Mouse (Mus musculus): ENCODE measurements at regions not wholly inside any gene's neighbourhood (a gene's known extent, or its start where the extent isn't known, plus 50 kb on each side); places are given as distances from the start of the nearest gene placed in this dataset.

GRCm38 (mm10) chr4:125809446-125810108 is 214.8 kb upstream of the Csf3r start:
- no peak overlapping the region for H3K4me2 ChIP-seq (ENCODE audit: low read depth, severe bottlenecking)
- ATAC-seq (ENCODE audit: insufficient number of reproducible peaks, low FRiP score, low TSS enrichment, low read depth): no peak
- no peak overlapping the region for H3K9ac ChIP-seq (ENCODE audit: low read length)
- H3K4me3 ChIP-seq (ENCODE audit: low read depth, low read length): no peak overlapping the region
- H3K9me3 ChIP-seq (ENCODE audit: control insufficient read depth, low read length): no peaks in the 10 kb centered on the region
- H3K4me1 ChIP-seq (ENCODE audit: control insufficient read depth, insufficient read depth, low read length): peaks cover 9% of the 10 kb centered on the region
- no peak overlapping the region for H3K27ac ChIP-seq (replicated peaks; ENCODE audit: low read depth, low read length)
- DNase-seq (ENCODE audit: low spot score): peak; percentile 30
- H3K36me3 ChIP-seq (ENCODE audit: control insufficient read depth, insufficient read depth, low read length): no peaks in the 10 kb centered on the region
- WGBS: 9% methylated on average over 9 of the region's 9 CpGs
- no peaks in the 10 kb centered on the region for H3K27me3 ChIP-seq (ENCODE audit: control insufficient read depth, insufficient read depth, low read length)

GRCm38 (mm10) chr4:125810247-125810646 is 214.1 kb upstream of the Csf3r start:
- no peak for ATAC-seq (ENCODE audit: insufficient number of reproducible peaks, low FRiP score, low TSS enrichment, low read depth)
- no peak overlapping the region for H3K27ac ChIP-seq (replicated peaks; ENCODE audit: low read depth, low read length)
- DNase-seq (ENCODE audit: low spot score): peak; percentile 30
- no peaks in the 10 kb centered on the region for H3K27me3 ChIP-seq (ENCODE audit: control insufficient read depth, insufficient read depth, low read length)
- H3K4me2 ChIP-seq (ENCODE audit: low read depth, severe bottlenecking): no peak overlapping the region
- 20% methylated on average over 8 of the region's 8 CpGs for WGBS
- H3K9ac ChIP-seq (ENCODE audit: low read length): no peak overlapping the region
- peaks cover 9% of the 10 kb centered on the region for H3K4me1 ChIP-seq (ENCODE audit: control insufficient read depth, insufficient read depth, low read length)
- no peaks in the 10 kb centered on the region for H3K9me3 ChIP-seq (ENCODE audit: control insufficient read depth, low read length)
- no peak overlapping the region for H3K4me3 ChIP-seq (ENCODE audit: low read depth, low read length)
- H3K36me3 ChIP-seq (ENCODE audit: control insufficient read depth, insufficient read depth, low read length): no peaks in the 10 kb centered on the region

GRCm38 (mm10) chr4:125814311-125814710 is 210.0 kb upstream of the Csf3r start:
- H3K4me1 ChIP-seq (ENCODE audit: control insufficient read depth, insufficient read depth, low read length): peaks cover 7% of the 10 kb centered on the region
- H3K4me2 ChIP-seq (ENCODE audit: low read depth, severe bottlenecking): no peak overlapping the region
- no peak for ATAC-seq (ENCODE audit: insufficient number of reproducible peaks, low FRiP score, low TSS enrichment, low read depth)
- no peak overlapping the region for H3K9ac ChIP-seq (ENCODE audit: low read length)
- no peak overlapping the region for H3K4me3 ChIP-seq (ENCODE audit: low read depth, low read length)
- 80% methylated on average over 12 of the region's 12 CpGs for WGBS
- DNase-seq (ENCODE audit: low spot score): no peak
- H3K27me3 ChIP-seq (ENCODE audit: control insufficient read depth, insufficient read depth, low read length): peaks cover 3% of the 10 kb centered on the region; the same call in 1 of the 2 replicates
- H3K36me3 ChIP-seq (ENCODE audit: control insufficient read depth, insufficient read depth, low read length): no peaks in the 10 kb centered on the region
- no peak overlapping the region for H3K27ac ChIP-seq (replicated peaks; ENCODE audit: low read depth, low read length)
- no peaks in the 10 kb centered on the region for H3K9me3 ChIP-seq (ENCODE audit: control insufficient read depth, low read length)

DNA sequence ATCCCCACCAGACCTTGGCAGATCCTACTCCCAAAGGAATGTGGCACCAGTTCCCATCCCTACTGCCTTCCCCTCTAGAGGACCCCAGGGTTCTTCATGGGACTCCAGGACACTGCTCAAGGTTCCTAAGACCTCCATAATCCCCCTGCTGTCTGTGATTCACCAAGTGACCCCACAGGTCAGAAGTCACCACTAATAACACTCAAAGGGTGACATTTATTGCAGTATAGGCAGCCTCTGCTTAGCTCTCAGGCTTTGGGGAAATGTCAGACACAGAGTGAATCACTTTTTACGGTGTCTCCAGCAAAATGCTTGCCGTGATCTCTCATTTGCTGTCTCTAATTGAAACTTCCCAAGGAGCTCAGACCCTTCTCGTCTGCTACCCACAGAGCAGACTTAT is 209.1 kb upstream of the Csf3r start:
- Histone ChIP-seq H3K36me3 (ENCODE audit: control insufficient read depth, insufficient read depth, low read length) (no peaks in the 10 kb centered on the region), H3K27me3 (ENCODE audit: control insufficient read depth, insufficient read depth, low read length) (peaks cover 3% of the 10 kb centered on the region; the same call in 1 of the 2 replicates), H3K27ac (replicated peaks; ENCODE audit: low read depth, low read length) (no peak overlapping the region), H3K9me3 (ENCODE audit: control insufficient read depth, low read length) (no peaks in the 10 kb centered on the region), H3K4me3 (ENCODE audit: low read depth, low read length) (no peak overlapping the region), H3K9ac (ENCODE audit: low read length) (no peak overlapping the region), H3K4me2 (ENCODE audit: low read depth, severe bottlenecking) (no peak overlapping the region), H3K4me1 (ENCODE audit: control insufficient read depth, insufficient read depth, low read length) (peaks cover 3% of the 10 kb centered on the region)
- no peak for ATAC-seq (ENCODE audit: insufficient number of reproducible peaks, low FRiP score, low TSS enrichment, low read depth)
- DNase-seq (ENCODE audit: low spot score): no peak
- WGBS: 7% methylated on average over 3 of the region's 3 CpGs

DNA sequence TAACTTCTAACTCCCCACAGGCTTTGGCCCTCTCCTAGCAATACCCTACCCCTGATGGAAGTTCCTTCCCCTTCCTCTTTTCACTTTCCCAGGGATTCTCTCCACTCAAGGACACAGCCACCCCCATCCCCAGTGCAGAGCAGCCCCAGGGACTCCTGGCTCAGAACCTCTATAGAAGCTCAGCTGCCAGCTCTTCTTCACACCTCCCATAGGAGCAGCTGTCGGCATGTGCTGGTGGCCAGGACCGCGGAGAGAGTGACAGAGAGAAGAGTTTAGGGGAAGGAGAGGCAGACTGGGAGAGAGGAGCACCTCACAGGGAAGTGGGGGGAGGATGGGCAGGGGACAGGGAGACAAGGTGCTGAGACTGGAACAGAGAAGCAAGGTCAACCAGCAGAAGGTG is 199.8 kb upstream of the Csf3r start:
- Histone ChIP-seq H3K9ac (ENCODE audit: low read length) (no peak overlapping the region), H3K9me3 (ENCODE audit: control insufficient read depth, low read length) (no peaks in the 10 kb centered on the region), H3K36me3 (ENCODE audit: control insufficient read depth, insufficient read depth, low read length) (no peaks in the 10 kb centered on the region), H3K4me3 (ENCODE audit: low read depth, low read length) (no peak overlapping the region), H3K4me1 (ENCODE audit: control insufficient read depth, insufficient read depth, low read length) (no peaks in the 10 kb centered on the region), H3K4me2 (ENCODE audit: low read depth, severe bottlenecking) (no peak overlapping the region), H3K27ac (replicated peaks; ENCODE audit: low read depth, low read length) (no peak overlapping the region), H3K27me3 (ENCODE audit: control insufficient read depth, insufficient read depth, low read length) (peaks cover 4% of the 10 kb centered on the region; the same call in 1 of the 2 replicates)
- DNase-seq (ENCODE audit: low spot score) (no peak), ATAC-seq (ENCODE audit: insufficient number of reproducible peaks, low FRiP score, low TSS enrichment, low read depth) (no peak)
- WGBS: 24% methylated on average over 3 of the region's 3 CpGs

DNA sequence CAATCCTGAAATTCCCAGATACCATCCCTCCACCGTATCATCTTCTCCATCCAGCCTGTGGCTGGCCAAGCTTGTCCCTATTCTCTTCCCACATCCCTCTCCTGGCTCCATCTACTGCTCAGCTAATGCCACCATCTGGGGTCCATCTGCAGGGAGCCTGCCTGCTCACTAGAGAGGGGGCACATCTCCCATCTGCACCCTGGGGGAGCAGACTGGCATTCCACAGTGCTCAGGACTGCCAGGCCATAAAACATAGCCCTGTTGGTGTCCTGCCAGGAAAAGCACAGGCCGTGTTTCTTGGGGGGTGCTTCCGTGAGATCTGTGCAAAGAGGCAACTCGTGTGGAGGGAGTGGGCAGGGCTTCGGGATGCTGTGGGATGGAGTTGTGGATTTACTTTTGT is 197.9 kb upstream of the Csf3r start:
- DNase-seq (ENCODE audit: low spot score): no peak
- no peak for ATAC-seq (ENCODE audit: insufficient number of reproducible peaks, low FRiP score, low TSS enrichment, low read depth)
- 61% methylated on average over 5 of the region's 5 CpGs for WGBS
- Histone ChIP-seq H3K4me3 (ENCODE audit: low read depth, low read length) (no peak overlapping the region), H3K36me3 (ENCODE audit: control insufficient read depth, insufficient read depth, low read length) (no peaks in the 10 kb centered on the region), H3K9me3 (ENCODE audit: control insufficient read depth, low read length) (no peaks in the 10 kb centered on the region), H3K4me1 (ENCODE audit: control insufficient read depth, insufficient read depth, low read length) (no peaks in the 10 kb centered on the region), H3K27me3 (ENCODE audit: control insufficient read depth, insufficient read depth, low read length) (peaks cover 4% of the 10 kb centered on the region; the same call in 1 of the 2 replicates), H3K9ac (ENCODE audit: low read length) (no peak overlapping the region), H3K27ac (replicated peaks; ENCODE audit: low read depth, low read length) (no peak overlapping the region), H3K4me2 (ENCODE audit: low read depth, severe bottlenecking) (no peak overlapping the region)

DNA sequence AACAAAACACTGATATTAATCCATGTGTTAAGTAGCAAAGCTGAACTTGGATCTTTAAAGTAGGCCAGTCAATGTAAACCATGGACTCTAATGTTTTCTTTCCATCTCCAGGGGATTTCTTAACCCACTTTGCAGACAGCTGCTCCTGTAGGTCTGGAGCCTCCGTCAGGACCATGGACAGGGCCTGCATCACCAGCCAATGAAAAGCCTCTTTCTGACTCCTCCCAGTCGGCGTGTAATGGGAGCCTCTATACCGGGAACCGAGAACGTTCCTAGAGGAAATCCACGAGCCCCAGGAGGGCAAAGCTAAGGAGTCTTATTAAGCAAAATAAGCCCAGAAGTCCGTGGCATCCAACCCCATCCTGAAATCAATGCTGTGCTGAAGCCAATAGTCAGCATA is 189.1 kb upstream of the Csf3r start:
- Histone ChIP-seq H3K36me3 (ENCODE audit: control insufficient read depth, insufficient read depth, low read length) (no peaks in the 10 kb centered on the region), H3K4me3 (ENCODE audit: low read depth, low read length) (no peak overlapping the region), H3K27me3 (ENCODE audit: control insufficient read depth, insufficient read depth, low read length) (no peaks in the 10 kb centered on the region), H3K4me2 (ENCODE audit: low read depth, severe bottlenecking) (no peak overlapping the region), H3K9ac (ENCODE audit: low read length) (no peak overlapping the region), H3K27ac (replicated peaks; ENCODE audit: low read depth, low read length) (no peak overlapping the region), H3K4me1 (ENCODE audit: control insufficient read depth, insufficient read depth, low read length) (no peaks in the 10 kb centered on the region), H3K9me3 (ENCODE audit: control insufficient read depth, low read length) (no peaks in the 10 kb centered on the region)
- no peak for ATAC-seq (ENCODE audit: insufficient number of reproducible peaks, low FRiP score, low TSS enrichment, low read depth)
- under 1% methylated on average over 8 of the region's 8 CpGs for WGBS
- peak; percentile 93 for DNase-seq (ENCODE audit: low spot score)

- H3K36me3 ChIP-seq (ENCODE audit: control insufficient read depth, insufficient read depth, low read length): no peaks in the 10 kb centered on the region
These were observed 176.8 kb upstream of the Csf3r start for GRCm38 (mm10) chr4:125847568-125847967.

DNA sequence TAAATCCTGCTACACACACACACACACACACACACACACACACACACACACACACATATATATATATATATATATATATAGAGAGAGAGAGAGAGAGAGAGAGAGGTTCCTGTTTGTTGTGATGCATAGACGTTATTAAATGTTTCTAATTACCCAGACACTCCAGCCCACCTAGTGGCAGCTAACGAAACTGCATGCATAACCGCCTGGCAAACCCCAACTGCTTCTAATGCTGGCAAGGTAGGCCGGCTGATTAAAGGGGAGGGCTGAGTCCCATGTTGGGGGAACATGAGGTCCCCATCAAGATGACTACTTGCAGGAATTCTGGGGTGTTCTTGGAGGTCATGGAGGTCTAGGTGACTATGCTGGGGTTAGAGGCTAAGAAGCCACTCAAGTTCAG is 174.1 kb upstream of the Csf3r start:
- H3K9me3 ChIP-seq (ENCODE audit: control insufficient read depth, low read length): no peaks in the 10 kb centered on the region
- 10% methylated on average over 4 of the region's 4 CpGs for WGBS
- ATAC-seq (ENCODE audit: insufficient number of reproducible peaks, low FRiP score, low TSS enrichment, low read depth) (no peak), DNase-seq (ENCODE audit: low spot score) (peak; percentile 76)
- no peak overlapping the region for H3K9ac ChIP-seq (ENCODE audit: low read length)
- no peak overlapping the region for H3K4me3 ChIP-seq (ENCODE audit: low read depth, low read length)
- H3K36me3 ChIP-seq (ENCODE audit: control insufficient read depth, insufficient read depth, low read length): no peaks in the 10 kb centered on the region
- H3K27ac ChIP-seq (replicated peaks; ENCODE audit: low read depth, low read length): no peak overlapping the region
- H3K27me3 ChIP-seq (ENCODE audit: control insufficient read depth, insufficient read depth, low read length): no peaks in the 10 kb centered on the region
- no peak overlapping the region for H3K4me2 ChIP-seq (ENCODE audit: low read depth, severe bottlenecking)
- H3K4me1 ChIP-seq (ENCODE audit: control insufficient read depth, insufficient read depth, low read length): no peaks in the 10 kb centered on the region

More at GRCm38 (mm10) chr4:125847568-125847967, 176.8 kb upstream of the Csf3r start:
- H3K27ac ChIP-seq (replicated peaks; ENCODE audit: low read depth, low read length): no peak overlapping the region
- no peaks in the 10 kb centered on the region for H3K27me3 ChIP-seq (ENCODE audit: control insufficient read depth, insufficient read depth, low read length)
- H3K4me3 ChIP-seq (ENCODE audit: low read depth, low read length): no peak overlapping the region
- no peaks in the 10 kb centered on the region for H3K9me3 ChIP-seq (ENCODE audit: control insufficient read depth, low read length)
- no peak for DNase-seq (ENCODE audit: low spot score)
- 90% methylated on average over 3 of the region's 3 CpGs for WGBS
- H3K4me2 ChIP-seq (ENCODE audit: low read depth, severe bottlenecking): no peak overlapping the region
- no peak for ATAC-seq (ENCODE audit: insufficient number of reproducible peaks, low FRiP score, low TSS enrichment, low read depth)
- H3K9ac ChIP-seq (ENCODE audit: low read length): no peak overlapping the region
- H3K4me1 ChIP-seq (ENCODE audit: control insufficient read depth, insufficient read depth, low read length): no peaks in the 10 kb centered on the region

All from limb, embryonic 11.5 days (tissue).